Mouse (Mus musculus): ENCODE data around the gene Dync1li1.

- TF ChIP-seq CTCF (IDR thresholded peaks at IDR 0.05) (no peak), EP300 (IDR thresholded peaks at IDR 0.05) (no peak)
Measured at GRCm38 (mm10) chr9:114673626-114674025, 15.0 kb upstream of the Dync1li1 start.
